Mouse (Mus musculus) heart, adult 9 months (tissue): ENCODE measurements around the gene Gadd45a.

Source experiments
- DNase-seq, 2 experiments: peaks; one replicate each; pipeline ENCODE4 v3.0.0; 2022; ENCODE audit warnings: low spot score in 2 of 2

Gene Gadd45a

GRCm38 (mm10) chr6:67036837-67037628 lies at the start of gene Gadd45a:
Gene Gadd45a (minus strand): TSS chr6:67037457.
- peak; percentile 98 to 99 for DNase-seq

DNA sequence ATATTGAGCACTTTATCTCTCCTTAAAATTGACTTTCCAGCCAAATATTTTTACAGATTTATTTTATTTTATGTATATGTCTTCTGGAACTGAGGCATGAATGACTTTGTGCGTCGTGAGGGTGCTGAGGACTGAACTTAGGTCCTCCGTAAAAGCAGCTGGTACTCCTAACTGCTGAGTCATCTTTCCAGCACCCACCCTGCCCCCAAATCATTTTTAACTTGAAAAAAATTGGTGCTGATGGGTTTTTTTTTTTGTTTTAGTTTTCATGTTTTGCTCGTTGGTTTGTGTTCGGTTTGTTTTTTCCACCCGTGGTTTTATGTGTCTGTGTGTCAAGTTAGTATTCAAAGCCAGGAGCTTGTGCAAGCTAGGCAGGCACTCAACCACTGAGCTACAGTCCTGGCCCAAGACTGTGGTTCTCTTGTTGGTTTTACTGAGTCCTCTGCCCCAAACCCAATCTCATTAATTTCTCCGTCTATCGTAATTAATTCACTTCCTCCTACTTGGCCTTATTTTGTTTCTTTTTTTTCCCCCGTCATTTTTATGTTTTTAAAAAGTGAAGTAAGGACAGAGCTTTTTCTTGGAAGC lies 48.7 kb upstream of the Gadd45a start:
- no peak for DNase-seq

DNA sequence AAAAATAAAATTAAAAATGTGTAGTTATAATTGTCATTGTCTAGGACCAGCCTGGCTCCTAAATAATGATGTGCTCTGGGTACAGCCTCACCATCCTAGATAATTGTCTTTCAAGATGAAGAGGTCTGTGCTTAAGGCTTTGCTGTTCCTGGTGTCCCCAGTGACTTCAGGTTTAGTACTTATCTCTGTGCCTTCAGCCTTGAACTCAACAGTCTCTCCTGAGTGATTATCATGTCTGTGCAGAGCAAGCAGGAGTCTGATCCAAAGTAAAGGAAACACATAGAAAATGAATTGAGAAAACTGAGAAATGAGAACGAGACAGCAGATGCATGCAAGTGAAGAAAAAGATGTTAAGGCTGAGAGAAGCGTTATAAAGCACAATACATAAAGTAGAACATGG lies 47.2 kb upstream of the Gadd45a start:
- DNase-seq, result no peak

DNA sequence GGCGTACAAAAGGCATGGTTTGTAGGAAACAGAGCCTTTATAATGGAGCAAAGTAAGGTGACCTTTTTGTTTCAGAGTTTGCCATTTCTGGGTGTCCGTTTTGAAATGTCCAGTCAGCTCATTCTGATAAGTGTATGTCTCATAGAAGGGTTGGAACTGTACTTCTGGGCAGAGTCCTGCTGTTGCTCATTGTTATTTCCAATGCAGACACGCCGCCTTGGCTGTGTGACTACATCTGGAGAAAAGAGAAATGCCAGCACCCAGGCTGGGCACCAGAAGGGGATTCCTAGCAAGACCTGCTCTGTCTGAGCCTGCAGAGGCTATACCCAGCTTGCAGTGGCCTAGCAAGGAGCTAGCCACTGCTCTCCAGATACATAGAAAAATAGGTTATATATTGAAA lies 43.9 kb upstream of the Gadd45a start:
- DNase-seq, result no peak

GRCm38 (mm10) chr6:67078076-67078475 lies 40.8 kb upstream of the Gadd45a start:
- no peak for DNase-seq

- DNase-seq, result peak; percentile 64 to 80
Observed at GRCm38 (mm10) chr6:67077477-67077876, 40.2 kb upstream of the Gadd45a start.

- peak; percentile 5 to 28 for DNase-seq
Observed at GRCm38 (mm10) chr6:67076348-67076747, 39.1 kb upstream of the Gadd45a start.

GRCm38 (mm10) chr6:67074868-67075267 lies 37.6 kb upstream of the Gadd45a start:
- DNase-seq, result peak in 1 of 2 experiments; percentile 7

- DNase-seq, result no peak
Observed at GRCm38 (mm10) chr6:67073929-67074328, 36.7 kb upstream of the Gadd45a start.

- DNase-seq, result no peak
Observed at GRCm38 (mm10) chr6:67073446-67073845, 36.2 kb upstream of the Gadd45a start.

GRCm38 (mm10) chr6:67071615-67072014 lies 34.4 kb upstream of the Gadd45a start:
- DNase-seq, result no peak

- DNase-seq, result peak in 1 of 2 experiments; percentile 24
Observed at GRCm38 (mm10) chr6:67069800-67070315, 32.6 kb upstream of the Gadd45a start.

- peak; percentile 26 to 28 for DNase-seq
Observed at GRCm38 (mm10) chr6:67069219-67069762, 32.0 kb upstream of the Gadd45a start.

- DNase-seq, result no peak
Observed at GRCm38 (mm10) chr6:67060057-67060456, 22.8 kb upstream of the Gadd45a start.

GRCm38 (mm10) chr6:67057991-67058696 lies 20.9 kb upstream of the Gadd45a start:
- DNase-seq, result no peak

- no peak for DNase-seq
Observed at GRCm38 (mm10) chr6:67057574-67057973, 20.3 kb upstream of the Gadd45a start.

GRCm38 (mm10) chr6:67056889-67057564 lies 19.8 kb upstream of the Gadd45a start:
- DNase-seq, result no peak

GRCm38 (mm10) chr6:67056108-67056888 lies 19.0 kb upstream of the Gadd45a start:
- DNase-seq, result no peak

GRCm38 (mm10) chr6:67050063-67050462 lies 12.8 kb upstream of the Gadd45a start:
- DNase-seq, result no peak

GRCm38 (mm10) chr6:67049695-67050038 lies 12.4 kb upstream of the Gadd45a start:
- no peak for DNase-seq
